Mouse (Mus musculus): Measurements from ENCODE around the gene Rpl36a. TPM values are rescaled to one million over a fixed set of nuclear protein-coding genes. Genes with fewer than 3 reads are reported as not detected.

The Rpl36a gene
- total and polyA plus RNA-seq, 2 experiments from 2014 or later, result 198 to 467 TPM

GRCm38 (mm10) chrX:134635860-134636259 lies 50.4 kb downstream of the Rpl36a start:
- DNase-seq (no peak), ATAC-seq (no peak)
- TF ChIP-seq CTCF (IDR thresholded peaks at IDR 0.05; ENCODE audit: low read depth), result no peak
- no peaks in the 10 kb centered on the region for H3K4me1 ChIP-seq (ENCODE audit: insufficient read depth)
- no peaks in the 10 kb centered on the region for H3K9me3 ChIP-seq (ENCODE audit: low read length)
- no peak overlapping the region for H3K9ac ChIP-seq
- no peak overlapping the region for H3K4me2 ChIP-seq (ENCODE audit: low read depth)
- H3K4me3 ChIP-seq (ENCODE audit: low read depth, low read length), result no peak overlapping the region
- no peaks in the 10 kb centered on the region for H3K27me3 ChIP-seq (ENCODE audit: insufficient read depth, low read length)
- H3K27ac ChIP-seq (ENCODE audit: low read depth, low read length), result no peak overlapping the region
- 76% methylated on average over 3 of the region's 3 CpGs for WGBS
- H3K36me3 ChIP-seq (ENCODE audit: insufficient read depth), result no peaks in the 10 kb centered on the region

Other genes starting within 250 kb of the Rpl36a start
- 35.6 and 38.2 TPM in 2 replicates for gene Drp2, start 181.1 kb upstream of the Rpl36a start, total RNA-seq (2014; rRNA removed)
- gene Drp2, start 181.1 kb upstream of the Rpl36a start, polyA plus RNA-seq (2015; fragmentation: Nextera tagmentation; extraction: Ambion mirVana), result 6.7 and 10.1 TPM in 2 replicates
- gene Taf7l, start 109.2 kb upstream of the Rpl36a start, total RNA-seq (2014; rRNA removed), result not detected in 2 replicates
- 0.24 TPM in 1 of 2 replicates, not detected in the other for gene Taf7l, start 109.2 kb upstream of the Rpl36a start, polyA plus RNA-seq (2015; fragmentation: Nextera tagmentation; extraction: Ambion mirVana)
- gene Timm8a1, start 43.8 kb upstream of the Rpl36a start, total RNA-seq (2014; rRNA removed), result 18.3 and 18.5 TPM in 2 replicates
- gene Timm8a1, start 43.8 kb upstream of the Rpl36a start, polyA plus RNA-seq (2015; fragmentation: Nextera tagmentation; extraction: Ambion mirVana), result 45.5 and 55.2 TPM in 2 replicates
- gene Btk, start 2.1 kb upstream of the Rpl36a start, total RNA-seq (2014; rRNA removed), result 0.31 and 1.2 TPM in 2 replicates
- gene Btk, start 2.1 kb upstream of the Rpl36a start, polyA plus RNA-seq (2015; fragmentation: Nextera tagmentation; extraction: Ambion mirVana), result 0.45 and 0.59 TPM in 2 replicates
- 5.8 and 6.3 TPM in 2 replicates for gene Gla, start 15.5 kb downstream of the Rpl36a start, total RNA-seq (2014; rRNA removed)
- gene Gla, start 15.5 kb downstream of the Rpl36a start, polyA plus RNA-seq (2015; fragmentation: Nextera tagmentation; extraction: Ambion mirVana), result 3.8 and 4.3 TPM in 2 replicates
- 63.2 and 72.2 TPM in 2 replicates for gene Hnrnph2, start 15.5 kb downstream of the Rpl36a start, total RNA-seq (2014; rRNA removed)
- 131 and 134 TPM in 2 replicates for gene Hnrnph2, start 15.5 kb downstream of the Rpl36a start, polyA plus RNA-seq (2015; fragmentation: Nextera tagmentation; extraction: Ambion mirVana)
- gene Armcx4, start 100.9 kb downstream of the Rpl36a start, total RNA-seq (2014; rRNA removed), result 16.7 and 26.6 TPM in 2 replicates
- gene Armcx4, start 100.9 kb downstream of the Rpl36a start, polyA plus RNA-seq (2015; fragmentation: Nextera tagmentation; extraction: Ambion mirVana), result 4.4 and 5.9 TPM in 2 replicates
- gene Armcx1, start 132.3 kb downstream of the Rpl36a start, total RNA-seq (2014; rRNA removed), result 62.0 and 64.1 TPM in 2 replicates
- 21.0 and 37.5 TPM in 2 replicates for gene Armcx1, start 132.3 kb downstream of the Rpl36a start, polyA plus RNA-seq (2015; fragmentation: Nextera tagmentation; extraction: Ambion mirVana)
- 28.1 and 31.6 TPM in 2 replicates for gene Armcx6, start 165.8 kb downstream of the Rpl36a start, total RNA-seq (2014; rRNA removed)
- 30.8 and 40.9 TPM in 2 replicates for gene Armcx6, start 165.8 kb downstream of the Rpl36a start, polyA plus RNA-seq (2015; fragmentation: Nextera tagmentation; extraction: Ambion mirVana)
- gene Armcx3, start 170.9 kb downstream of the Rpl36a start, total RNA-seq (2014; rRNA removed), result 66.5 and 68.5 TPM in 2 replicates
- 57.7 and 68.4 TPM in 2 replicates for gene Armcx3, start 170.9 kb downstream of the Rpl36a start, polyA plus RNA-seq (2015; fragmentation: Nextera tagmentation; extraction: Ambion mirVana)
- 104 and 128 TPM in 2 replicates for gene Armcx2, start 223.6 kb downstream of the Rpl36a start, total RNA-seq (2014; rRNA removed)
- gene Armcx2, start 223.6 kb downstream of the Rpl36a start, polyA plus RNA-seq (2015; fragmentation: Nextera tagmentation; extraction: Ambion mirVana), result 57.4 and 70.4 TPM in 2 replicates

Measured in forebrain, postnatal 0 days (tissue).